Mouse (Mus musculus): Measurements from ENCODE around the gene Spata3. TPM values are rescaled to one million over a fixed set of nuclear protein-coding genes. Genes with fewer than 3 reads are reported as not detected.

Spata3 gene
- polyA plus RNA-seq, 1 experiment from 2014 or later: not detected

DNA sequence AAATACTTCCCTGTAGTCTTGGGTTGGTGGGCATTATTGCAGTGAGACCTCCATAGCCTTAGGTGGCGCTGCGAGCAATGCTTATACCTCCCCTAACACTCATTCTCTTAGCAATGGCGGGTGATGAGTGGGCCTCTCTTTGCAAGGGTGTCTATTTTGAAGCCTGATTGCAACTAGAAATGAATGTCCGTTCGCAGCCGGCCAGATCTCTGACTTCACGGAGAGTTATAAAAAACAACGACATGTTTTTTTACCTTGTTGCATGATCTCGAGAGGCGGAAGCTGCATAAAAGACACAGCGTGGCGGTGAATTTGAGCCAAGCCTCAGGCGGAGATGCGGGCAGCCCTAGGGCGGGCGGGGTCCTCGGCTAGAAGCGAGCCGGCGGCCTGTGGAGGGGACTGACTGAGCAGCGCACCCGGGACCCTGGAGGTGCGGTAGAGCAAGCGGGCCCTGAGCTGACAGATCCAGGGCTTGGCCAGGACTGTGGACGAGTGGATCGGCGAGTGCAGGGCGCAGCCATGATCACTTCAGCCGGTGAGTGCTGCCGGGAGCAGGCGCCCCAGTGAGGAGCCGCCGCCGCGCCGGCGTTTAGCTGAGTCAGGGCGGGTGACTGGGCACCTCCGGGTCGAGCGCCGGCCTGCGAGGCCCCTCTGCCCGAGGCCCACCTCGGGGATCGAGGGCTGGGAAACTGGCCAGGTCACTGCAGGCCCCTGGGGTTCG is 47.8 kb downstream of the Spata3 start, which contains the start of gene Psmd1:
Gene Psmd1 (plus strand): TSS at position 117 of the 721 bp plus-strand sequence.
- no peaks in the 10 kb centered on the region for H3K36me3 ChIP-seq (ENCODE audit: control insufficient read depth, insufficient read depth)
- H3K27ac ChIP-seq (ENCODE audit: low read depth, low read length): peak within 1 kb of the TSS; percentile 67
- peak; percentile 91 for ATAC-seq
- H3K9me3 ChIP-seq (ENCODE audit: control insufficient read depth): no peaks in the 10 kb centered on the region
- peak within 1 kb of the TSS; percentile 76 for H3K4me3 ChIP-seq (ENCODE audit: low read depth, low read length)
- H3K27me3 ChIP-seq (replicated peaks; ENCODE audit: control insufficient read depth, insufficient read depth, low read length): no peaks in the 10 kb centered on the region
- whole genome bisulfite sequencing: under 1% methylated on average over 30 of the region's 47 CpGs
- TF ChIP-seq CTCF (IDR thresholded peaks at IDR 0.05; ENCODE audit: low read depth): peak; percentile 92
- peak within 1 kb of the TSS; percentile 76 for H3K4me2 ChIP-seq (replicated peaks; ENCODE audit: low read depth)
- H3K9ac ChIP-seq (ENCODE audit: low read depth, low read length): peak within 1 kb of the TSS; percentile 88
- no peaks in the 10 kb centered on the region for H3K4me1 ChIP-seq (replicated peaks; ENCODE audit: control insufficient read depth, insufficient read depth, low read length)

DNA sequence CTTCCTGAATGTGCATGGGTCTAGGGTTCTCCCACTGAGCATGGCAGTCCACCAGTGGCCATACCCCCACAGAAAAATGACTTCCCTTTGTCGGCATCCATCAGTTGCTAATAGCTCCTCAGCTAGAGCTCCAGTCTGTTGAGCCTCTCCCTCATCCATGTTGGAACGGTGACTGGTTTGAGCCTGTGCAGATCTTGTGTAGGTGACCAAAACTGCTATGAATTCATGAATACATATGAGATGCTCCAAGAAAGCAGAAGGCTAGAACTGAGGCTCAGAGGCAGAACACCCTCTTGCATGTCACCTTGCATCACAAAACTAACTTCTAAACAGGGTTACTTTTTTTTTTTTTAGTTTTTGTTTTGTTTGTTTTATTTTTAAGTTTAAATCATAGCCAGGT is 59.9 kb downstream of the Spata3 start:
- no peaks in the 10 kb centered on the region for H3K27me3 ChIP-seq (replicated peaks; ENCODE audit: control insufficient read depth, insufficient read depth, low read length)
- no peak overlapping the region for H3K4me2 ChIP-seq (replicated peaks; ENCODE audit: low read depth)
- no peaks in the 10 kb centered on the region for H3K9me3 ChIP-seq (ENCODE audit: control insufficient read depth)
- H3K36me3 ChIP-seq (ENCODE audit: control insufficient read depth, insufficient read depth): peaks cover 69% of the 10 kb centered on the region
- 95% methylated on average over 2 of the region's 2 CpGs for WGBS
- no peak overlapping the region for H3K4me3 ChIP-seq (ENCODE audit: low read depth, low read length)
- H3K27ac ChIP-seq (ENCODE audit: low read depth, low read length): no peak overlapping the region
- H3K4me1 ChIP-seq (replicated peaks; ENCODE audit: control insufficient read depth, insufficient read depth, low read length): no peaks in the 10 kb centered on the region
- no peak overlapping the region for H3K9ac ChIP-seq (ENCODE audit: low read depth, low read length)
- no peak for ATAC-seq
- TF ChIP-seq CTCF (IDR thresholded peaks at IDR 0.05; ENCODE audit: low read depth): no peak

Other genes with a start within 250 kb of the Spata3 start
- 0.55 and 0.78 TPM in 2 replicates for gene A630001G21Rik, start 238.2 kb upstream of the Spata3 start, polyA plus RNA-seq (2015; fragmentation: Nextera tagmentation; extraction: Ambion mirVana)
- 33.8 and 36.6 TPM in 2 replicates for gene Cab39, start 223.4 kb upstream of the Spata3 start, polyA plus RNA-seq (2015; fragmentation: Nextera tagmentation; extraction: Ambion mirVana)
- gene Itm2c, start 122.5 kb upstream of the Spata3 start, polyA plus RNA-seq (2015; fragmentation: Nextera tagmentation; extraction: Ambion mirVana): 112 and 113 TPM in 2 replicates
- 0.13 and 0.22 TPM in 2 replicates for gene 4933407L21Rik, start 88.3 kb upstream of the Spata3 start, polyA plus RNA-seq (2015; fragmentation: Nextera tagmentation; extraction: Ambion mirVana)
- gene Gpr55, start 55.8 kb upstream of the Spata3 start, polyA plus RNA-seq (2015; fragmentation: Nextera tagmentation; extraction: Ambion mirVana): 0.30 and 0.42 TPM in 2 replicates
- 3.0 and 3.3 TPM in 2 replicates for gene 2810459M11Rik, start 29.0 kb downstream of the Spata3 start, polyA plus RNA-seq (2015; fragmentation: Nextera tagmentation; extraction: Ambion mirVana)
- gene Psmd1, start 47.6 kb downstream of the Spata3 start, polyA plus RNA-seq (2015; fragmentation: Nextera tagmentation; extraction: Ambion mirVana): 70.7 and 72.8 TPM in 2 replicates
- 3.6 and 4.3 TPM in 2 replicates for gene Htr2b, start 95.2 kb downstream of the Spata3 start, polyA plus RNA-seq (2015; fragmentation: Nextera tagmentation; extraction: Ambion mirVana)
- 0.33 and 0.35 TPM in 2 replicates for gene Gm21972, start 116.8 kb downstream of the Spata3 start, polyA plus RNA-seq (2015; fragmentation: Nextera tagmentation; extraction: Ambion mirVana)
- 10.6 and 14.0 TPM in 2 replicates for gene Armc9, start 138.0 kb downstream of the Spata3 start, polyA plus RNA-seq (2015; fragmentation: Nextera tagmentation; extraction: Ambion mirVana)